Mouse (Mus musculus) MEL (cell line): Measurements from ENCODE around the gene Mark2. TPM values are rescaled to one million over a fixed set of nuclear protein-coding genes. Genes with fewer than 3 reads are reported as not detected.

ENCODE experiments used
- DNase-seq: peaks from one replicate; pipeline ENCODE4 v3.0.0; 2011; ENCODE audit warnings: low read depth, low spot score
- H3K27ac ChIP-seq: 2 replicates; pipeline ENCODE4 v1.5.1; 2012; ENCODE audit warnings: low read depth, mild to moderate bottlenecking, control low read depth, low read length, moderate library complexity; ENCODE audit not compliant: control insufficient read depth
- H3K27me3 ChIP-seq, 2 experiments: fragments of 150-350 bp in 1 of 2; sonication (generic) in 1 of 2; 2 replicates each; pipeline ENCODE4 v1.6.1; 2012; ENCODE audit warnings: low read length in 2 of 2, mild to moderate bottlenecking in 2 of 2, improper control_type of control experiment in 1 of 2, moderate library complexity in 1 of 2; ENCODE audit not compliant: insufficient read depth in 2 of 2, control insufficient read depth in 1 of 2
- H3K36me3 ChIP-seq, 2 experiments: 2 replicates each; pipeline ENCODE4 v1.6.1; 2012 to 2014; ENCODE audit warnings: low read length in 2 of 2, improper control_type of control experiment in 1 of 2, inconsistent platforms in 1 of 2, mild to moderate bottlenecking in 1 of 2; ENCODE audit not compliant: insufficient read depth in 2 of 2, control insufficient read depth in 1 of 2
- H3K4me1 ChIP-seq, 2 experiments: fragments of 150-350 bp in 1 of 2; sonication (generic) in 1 of 2; 2 replicates each; pipeline ENCODE4 v1.6.1; 2012; ENCODE audit warnings: low read length in 2 of 2, improper control_type of control experiment in 1 of 2, mild to moderate bottlenecking in 1 of 2; ENCODE audit not compliant: insufficient read depth in 2 of 2, control insufficient read depth in 1 of 2
- H3K4me3 ChIP-seq, 2 experiments: fragments of 150-350 bp in 1 of 2; sonication (generic) in 1 of 2; 2 replicates each; pipeline ENCODE4 v1.5.1; 2012; ENCODE audit warnings: low read depth in 2 of 2, low read length in 2 of 2, mild to moderate bottlenecking in 2 of 2, moderate library complexity in 2 of 2, control low read depth in 1 of 2, improper control_type of control experiment in 1 of 2; ENCODE audit not compliant: control insufficient read depth in 1 of 2, insufficient read depth in 1 of 2
- H3K79me2 ChIP-seq: 2 replicates; pipeline ENCODE4 v1.6.1; 2012; ENCODE audit warnings: mild to moderate bottlenecking, low read length, moderate library complexity; ENCODE audit not compliant: control insufficient read depth, poor library complexity, insufficient read depth
- H3K9ac ChIP-seq: 2 replicates; pipeline ENCODE4 v1.6.1; 2012; ENCODE audit warnings: low read depth, mild to moderate bottlenecking, control low read depth, low read length, moderate library complexity; ENCODE audit not compliant: control insufficient read depth, poor library complexity, severe bottlenecking
- H3K9me3 ChIP-seq: fragments of 150-350 bp; sonication (generic); replicated peaks from 2 replicates; pipeline ENCODE4 v1.6.1; 2012; ENCODE audit warnings: mild to moderate bottlenecking, low read length, improper control_type of control experiment, moderate library complexity; ENCODE audit not compliant: insufficient read depth
- BHLHE40 ChIP-seq: IDR thresholded peaks from 2 replicates; pipeline ENCODE4 v1.6.1; 2012; ENCODE audit warnings: low read depth, mild to moderate bottlenecking, inconsistent platforms, low read length, improper control_type of control experiment, borderline replicate concordance
- CHD1 ChIP-seq: IDR thresholded peaks from 2 replicates; pipeline ENCODE4 v1.6.1; 2012; ENCODE audit warnings: low read depth, mild to moderate bottlenecking, inconsistent platforms, low read length, improper control_type of control experiment
- CHD2 ChIP-seq: IDR thresholded peaks from 2 replicates; pipeline ENCODE4 v1.6.1; 2011; ENCODE audit warnings: low read length, improper control_type of control experiment
- CTCF ChIP-seq, 3 experiments: IDR thresholded peaks in 2 of 3; conservative IDR thresholded peaks in 1 of 3; 2 replicates each; pipeline ENCODE4 v1.5.1; 2011 to 2012; ENCODE audit warnings: low read length in 3 of 3, low read depth in 2 of 3, mild to moderate bottlenecking in 2 of 3, improper control_type of control experiment in 1 of 3, inconsistent platforms in 1 of 3, mixed read lengths in 1 of 3, moderate library complexity in 1 of 3; ENCODE audit not compliant: control insufficient read depth in 1 of 3, insufficient read depth in 1 of 3, poor library complexity in 1 of 3, severe bottlenecking in 1 of 3
- E2F4 ChIP-seq: IDR thresholded peaks from 2 replicates; pipeline ENCODE4 v1.6.1; 2011; ENCODE audit warnings: low read depth, low read length, improper control_type of control experiment, borderline replicate concordance
- ELF1 ChIP-seq: IDR thresholded peaks from 2 replicates; pipeline ENCODE4 v1.6.1; 2014; ENCODE audit warnings: low read depth, mild to moderate bottlenecking, inconsistent platforms, low read length, improper control_type of control experiment, moderate library complexity
- EP300 ChIP-seq, 2 experiments: IDR thresholded peaks; 2 replicates each; pipeline ENCODE4 v1.6.1; 2011; ENCODE audit warnings: improper control_type of control experiment in 2 of 2, low read length in 2 of 2, low read depth in 1 of 2, mild to moderate bottlenecking in 1 of 2
- ETS1 ChIP-seq: IDR thresholded peaks from 2 replicates; pipeline ENCODE4 v1.6.1; 2012; ENCODE audit warnings: low read depth, mild to moderate bottlenecking, inconsistent platforms, low read length, improper control_type of control experiment, moderate library complexity
- GABPA ChIP-seq: IDR thresholded peaks from 2 replicates; pipeline ENCODE4 v1.6.1; 2012; ENCODE audit warnings: low read depth, mild to moderate bottlenecking, inconsistent platforms, low read length, improper control_type of control experiment, moderate library complexity
- GATA1 ChIP-seq: IDR thresholded peaks from 2 replicates; pipeline ENCODE4 v1.6.1; 2011; ENCODE audit warnings: low read depth, low read length, improper control_type of control experiment
- HCFC1 ChIP-seq: IDR thresholded peaks from 2 replicates; pipeline ENCODE4 v1.6.1; 2012; ENCODE audit warnings: low read depth, mild to moderate bottlenecking, inconsistent platforms, low read length, improper control_type of control experiment, moderate library complexity
- JUND ChIP-seq: IDR thresholded peaks from 2 replicates; pipeline ENCODE4 v1.6.1; 2011; ENCODE audit warnings: low read depth, mild to moderate bottlenecking, improper control_type of control experiment, low read length
- KAT2A ChIP-seq: conservative IDR thresholded peaks from 2 replicates; pipeline ENCODE4 v1.6.1; 2012; ENCODE audit warnings: low read depth, low read length, improper control_type of control experiment, inconsistent platforms
- MAX ChIP-seq: IDR thresholded peaks from 2 replicates; pipeline ENCODE4 v1.6.1; 2011; ENCODE audit warnings: low read length, improper control_type of control experiment
- MAZ ChIP-seq: IDR thresholded peaks from 2 replicates; pipeline ENCODE4 v1.6.1; 2012; ENCODE audit warnings: low read depth, mild to moderate bottlenecking, inconsistent platforms, low read length, improper control_type of control experiment
- MEF2A ChIP-seq: IDR thresholded peaks from 2 replicates; pipeline ENCODE4 v1.6.1; 2014; ENCODE audit warnings: low read depth, mild to moderate bottlenecking, inconsistent platforms, low read length, improper control_type of control experiment; ENCODE audit not compliant: poor library complexity, insufficient replicate concordance, severe bottlenecking; ENCODE audit errors: extremely low read depth
- MXI1 ChIP-seq: IDR thresholded peaks from 2 replicates; pipeline ENCODE4 v1.6.1; 2011; ENCODE audit warnings: mild to moderate bottlenecking, low read depth, low read length, improper control_type of control experiment
- MYB ChIP-seq: IDR thresholded peaks from 2 replicates; pipeline ENCODE4 v1.6.1; 2011; ENCODE audit warnings: mild to moderate bottlenecking, low read depth, low read length, improper control_type of control experiment
- MYC ChIP-seq: IDR thresholded peaks from 2 replicates; pipeline ENCODE4 v1.6.1; 2011; ENCODE audit warnings: low read depth, mild to moderate bottlenecking, low read length, improper control_type of control experiment, moderate library complexity
- NELFE ChIP-seq: IDR thresholded peaks from 2 replicates; pipeline ENCODE4 v1.6.1; 2011; ENCODE audit warnings: low read depth, low read length, improper control_type of control experiment
- NRF1 ChIP-seq: IDR thresholded peaks from 2 replicates; pipeline ENCODE4 v1.6.1; 2014; ENCODE audit warnings: low read depth, mild to moderate bottlenecking, inconsistent platforms, low read length, improper control_type of control experiment, moderate library complexity; ENCODE audit not compliant: poor library complexity, insufficient read depth, severe bottlenecking
- POLR2A ChIP-seq, 2 experiments: IDR thresholded peaks; 2 replicates each; pipeline ENCODE4 v1.6.1; 2011 to 2012; ENCODE audit warnings: low read length in 2 of 2, mild to moderate bottlenecking in 2 of 2, control low read depth in 1 of 2, improper control_type of control experiment in 1 of 2, low read depth in 1 of 2, moderate library complexity in 1 of 2; ENCODE audit not compliant: control insufficient read depth in 1 of 2, insufficient read depth in 1 of 2, poor library complexity in 1 of 2
- POLR2AphosphoS2 ChIP-seq: IDR thresholded peaks from 2 replicates; pipeline ENCODE4 v1.6.1; 2011; ENCODE audit warnings: low read length, improper control_type of control experiment
- POLR2AphosphoS5 ChIP-seq: IDR thresholded peaks from 2 replicates; pipeline ENCODE4 v1.6.1; 2012; ENCODE audit warnings: low read depth, borderline replicate concordance, mild to moderate bottlenecking, inconsistent platforms, low read length, moderate library complexity, mixed read lengths
- RAD21 ChIP-seq: IDR thresholded peaks from 2 replicates; pipeline ENCODE4 v1.6.1; 2011; ENCODE audit warnings: mild to moderate bottlenecking, low read depth, low read length, improper control_type of control experiment
- RCOR1 ChIP-seq: IDR thresholded peaks from 2 replicates; pipeline ENCODE4 v1.6.1; 2012; ENCODE audit warnings: low read depth, mild to moderate bottlenecking, inconsistent platforms, low read length, improper control_type of control experiment
- SIN3A ChIP-seq: IDR thresholded peaks from 2 replicates; pipeline ENCODE4 v1.6.1; 2012; ENCODE audit warnings: low read length, improper control_type of control experiment, inconsistent platforms
- SMC3 ChIP-seq: IDR thresholded peaks from 2 replicates; pipeline ENCODE4 v1.6.1; 2011; ENCODE audit warnings: low read depth, low read length, improper control_type of control experiment
- TAL1 ChIP-seq: IDR thresholded peaks from 2 replicates; pipeline ENCODE4 v1.6.1; 2012; ENCODE audit warnings: mild to moderate bottlenecking, inconsistent platforms, low read length, moderate library complexity, mixed read lengths
- TBP ChIP-seq: IDR thresholded peaks from 2 replicates; pipeline ENCODE4 v1.8.0; 2011; ENCODE audit warnings: low read depth, low read length, improper control_type of control experiment
- TCF12 ChIP-seq: IDR thresholded peaks from 2 replicates; pipeline ENCODE4 v1.6.1; 2014; ENCODE audit warnings: low read depth, mild to moderate bottlenecking, inconsistent platforms, low read length, improper control_type of control experiment, moderate library complexity
- UBTF ChIP-seq: IDR thresholded peaks from 2 replicates; pipeline ENCODE4 v1.6.1; 2012; ENCODE audit warnings: low read depth, mild to moderate bottlenecking, inconsistent platforms, low read length, improper control_type of control experiment, moderate library complexity, borderline replicate concordance; ENCODE audit not compliant: insufficient read depth
- USF1 ChIP-seq: IDR thresholded peaks from 2 replicates; pipeline ENCODE4 v1.6.1; 2014; ENCODE audit warnings: low read depth, mild to moderate bottlenecking, inconsistent platforms, low read length, improper control_type of control experiment, moderate library complexity
- USF2 ChIP-seq, 2 experiments: IDR thresholded peaks; 2 replicates each; pipeline ENCODE4 v1.6.1; 2011 to 2012; ENCODE audit warnings: improper control_type of control experiment in 2 of 2, low read length in 2 of 2, borderline replicate concordance in 1 of 2, inconsistent platforms in 1 of 2, low read depth in 1 of 2, mild to moderate bottlenecking in 1 of 2; ENCODE audit not compliant: insufficient read depth in 1 of 2
- ZC3H11A ChIP-seq: IDR thresholded peaks from 2 replicates; pipeline ENCODE4 v1.6.1; 2012; ENCODE audit warnings: low read depth, mild to moderate bottlenecking, inconsistent platforms, low read length, improper control_type of control experiment
- ZKSCAN1 ChIP-seq: IDR thresholded peaks from 2 replicates; pipeline ENCODE4 v1.6.1; 2012; ENCODE audit warnings: low read depth, mild to moderate bottlenecking, inconsistent platforms, low read length, improper control_type of control experiment, moderate library complexity
- ZNF384 ChIP-seq: IDR thresholded peaks from 2 replicates; pipeline ENCODE4 v1.6.1; 2012; ENCODE audit warnings: low read depth, mild to moderate bottlenecking, inconsistent platforms, low read length, improper control_type of control experiment
- polyA plus RNA-seq, 2 experiments: library from polyadenylated mRNA; stranded (reverse) in 1 of 2; unstranded in 1 of 2; fragments of >175 nt in 1 of 2; fragments of >200 nt in 1 of 2; gene quantifications; 2 replicates each; pipeline versions ENCODE4 v1.2.1 to v1.2.4; 2012; ENCODE audit warnings: low replicate concordance in 2 of 2, low read depth in 1 of 2; ENCODE audit not compliant: insufficient read length in 2 of 2, insufficient read depth in 1 of 2, missing spikeins in 1 of 2
- total RNA-seq: library from RNA; depleted of rRNA; stranded (reverse); fragments of 300-350 nt; gene quantifications from 2 replicates; pipeline ENCODE4 v1.2.3, GENCODE M21; 2012

Gene Mark2
- total and polyA plus RNA-seq, 3 experiments, result 36.1 to 72.4 TPM; not detected in 1

DNA sequence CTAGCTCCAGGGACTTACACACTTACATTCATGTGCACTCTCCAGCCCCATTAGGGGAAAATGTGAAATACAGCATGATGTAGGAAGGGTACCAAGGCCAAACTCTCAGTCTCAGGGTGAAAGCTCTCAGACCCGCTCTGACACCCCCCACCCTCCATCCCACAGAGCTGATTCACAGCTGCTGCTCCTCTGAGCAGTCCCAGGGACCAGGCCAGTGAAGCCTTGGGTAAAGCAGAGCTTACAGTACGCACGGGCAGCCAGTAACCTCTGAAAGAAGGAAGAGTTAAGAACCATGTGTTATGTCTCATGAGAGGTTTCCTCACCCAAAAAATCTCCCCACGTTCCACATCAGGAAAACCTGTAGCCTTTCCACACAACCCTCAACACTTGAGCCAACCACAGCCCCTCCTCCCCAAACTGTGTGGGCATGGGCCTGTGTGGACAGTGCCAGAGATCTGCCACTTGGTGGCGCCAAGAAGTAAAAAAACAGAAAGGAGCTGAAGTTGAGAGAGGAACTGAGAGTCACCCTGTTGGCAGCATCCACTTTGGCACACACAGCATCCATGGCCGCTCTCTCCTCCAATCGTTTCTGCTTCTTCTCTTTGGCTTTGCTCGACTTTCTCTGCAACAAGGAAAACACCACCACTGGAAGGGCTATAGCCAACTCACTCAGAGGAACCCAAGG lies 107.0 kb downstream of the Mark2 start:
- DNase-seq, result peak; percentile 79
- Histone ChIP-seq H3K9me3 (no peaks in the 10 kb centered on the region), H3K36me3 (peaks cover 6 to 15% of the 10 kb centered on the region in 2 experiments), H3K4me1 (peaks cover 0 to 7% of the 10 kb centered on the region in 2 experiments; a peak in 2 of 4 replicates), H3K9ac (no peak overlapping the region), H3K79me2 (peaks cover 31% of the 10 kb centered on the region), H3K4me3 (no peak overlapping the region), H3K27ac (no peak overlapping the region), H3K27me3 (no peaks in the 10 kb centered on the region)
- peak; percentile 32; the same call in 1 of the 2 replicates for TF ChIP-seq ZNF384
- TF ChIP-seq USF2 (IDR thresholded peaks at IDR 0.05; ENCODE audit: borderline replicate concordance in 1 of 2, insufficient read depth in 1 of 2, low read depth in 1 of 2, low read length in 2 of 2), result no peak
- peak; percentile 44 for TF ChIP-seq ZC3H11A
- no peak for TF ChIP-seq TCF12
- TF ChIP-seq MYB, result no peak
- no peak for TF ChIP-seq ZKSCAN1
- TF ChIP-seq GABPA, result no peak
- no peak; the same call in 1 of the 2 replicates for TF ChIP-seq BHLHE40
- no peak for TF ChIP-seq ELF1
- no peak for TF ChIP-seq RCOR1
- TF ChIP-seq TBP, result no peak
- no peak for TF ChIP-seq EP300 (IDR thresholded peaks at IDR 0.05; ENCODE audit: low read depth in 1 of 2, low read length in 2 of 2)
- TF ChIP-seq SMC3, result peak; percentile 83
- no peak for TF ChIP-seq TAL1
- TF ChIP-seq JUND, result 0 out of 2 replicates have a peak, but pooled peaks have one; percentile 13
- no peak for TF ChIP-seq USF1
- no peak for TF ChIP-seq CHD2
- no peak for TF ChIP-seq POLR2AphosphoS2
- TF ChIP-seq POLR2AphosphoS5, result no peak
- TF ChIP-seq KAT2A, result no peak
- peak in 1 of 2 experiments; percentile 31; a peak in 1 of 4 replicates for TF ChIP-seq POLR2A (IDR thresholded peaks at IDR 0.05; ENCODE audit: control insufficient read depth in 1 of 2, insufficient read depth in 1 of 2, low read depth in 1 of 2, low read length in 2 of 2, poor library complexity in 1 of 2)
- no peak for TF ChIP-seq HCFC1
- peak; percentile 73 to 94 (median 74) for TF ChIP-seq CTCF (IDR thresholded peaks at IDR 0.05 in 2 of 3, conservative IDR thresholded peaks at IDR 0.05 in 1 of 3; ENCODE audit: control insufficient read depth in 1 of 3, insufficient read depth in 1 of 3, low read depth in 2 of 3, low read length in 3 of 3, poor library complexity in 1 of 3, severe bottlenecking in 1 of 3)
- TF ChIP-seq NRF1, result no peak
- no peak for TF ChIP-seq MEF2A
- no peak for TF ChIP-seq MYC
- TF ChIP-seq NELFE, result no peak
- TF ChIP-seq UBTF, result no peak
- no peak for TF ChIP-seq MXI1
- no peak for TF ChIP-seq CHD1
- peak; percentile 71 for TF ChIP-seq RAD21
- no peak; the same call in 1 of the 2 replicates for TF ChIP-seq SIN3A
- TF ChIP-seq E2F4, result no peak
- no peak for TF ChIP-seq GATA1
- no peak for TF ChIP-seq MAX
- peak; percentile 47; the same call in 1 of the 2 replicates for TF ChIP-seq MAZ
- TF ChIP-seq ETS1, result no peak
